Mouse (Mus musculus): Measurements from ENCODE around the gene Olfr957.

- no peak for TF ChIP-seq EP300 (IDR thresholded peaks at IDR 0.05)
- TF ChIP-seq CTCF (IDR thresholded peaks at IDR 0.05) = no peak
Measured at GRCm38 (mm10) chr9:39558349-39558647, 42.7 kb upstream of the Olfr957 start.
